Mouse (Mus musculus) stomach, postnatal 0 days (tissue): ENCODE data around the gene Myo18b. TPM values are rescaled to one million over a fixed set of nuclear protein-coding genes. Genes with fewer than 3 reads are reported as not detected.
A peak's percentile ranks its signal among the peaks of the same experiment; 100 is the strongest.

Experiments used
- ATAC-seq: fragments of 200-750 bp; cut with Nextera tagmentation; 2 replicates; pipeline ENCODE4 v1.8.0; 2017; ENCODE audit not compliant: low FRiP score, low TSS enrichment
- DNase-seq: peaks from one replicate; pipeline ENCODE4 v3.0.0-alpha.2; 2016; ENCODE audit warnings: low spot score
- H3K27ac ChIP-seq: fragments of 300-500 bp; sonication (generic); replicated peaks from 2 replicates; pipeline ENCODE4 v1.5.1; 2014; ENCODE audit warnings: mild to moderate bottlenecking, control low read depth
- H3K27me3 ChIP-seq: fragments of 300-500 bp; sonication (generic); 2 replicates; pipeline ENCODE4 v1.6.1; 2014; ENCODE audit warnings: low read length; ENCODE audit not compliant: control insufficient read depth, insufficient read depth
- H3K36me3 ChIP-seq: fragments of 300-500 bp; sonication (generic); 2 replicates; pipeline ENCODE4 v1.6.1; 2014; ENCODE audit warnings: low read length, mixed read lengths; ENCODE audit not compliant: control insufficient read depth, insufficient read depth
- H3K4me1 ChIP-seq: fragments of 300-500 bp; sonication (generic); replicated peaks from 2 replicates; pipeline ENCODE4 v1.6.1; 2014; ENCODE audit warnings: antibody characterized with exemption; ENCODE audit not compliant: control insufficient read depth, insufficient read depth
- H3K4me2 ChIP-seq: fragments of 300-500 bp; sonication (generic); replicated peaks from 2 replicates; pipeline ENCODE4 v1.6.1; 2014; ENCODE audit warnings: low read depth, mild to moderate bottlenecking, control low read depth, moderate library complexity
- H3K4me3 ChIP-seq: fragments of 300-500 bp; sonication (generic); 2 replicates; pipeline ENCODE4 v1.5.1; 2014; ENCODE audit warnings: low read depth, low read length, control low read depth
- H3K9ac ChIP-seq: fragments of 300-500 bp; sonication (generic); 2 replicates; pipeline ENCODE4 v1.6.1; 2014; ENCODE audit warnings: mild to moderate bottlenecking, low read length, control low read depth, mixed read lengths
- H3K9me3 ChIP-seq: fragments of 300-500 bp; sonication (generic); 2 replicates; pipeline ENCODE4 v1.6.1; 2016; ENCODE audit warnings: low read length; ENCODE audit not compliant: control insufficient read depth
- CTCF ChIP-seq: IDR thresholded peaks from 2 replicates; pipeline ENCODE4 v1.5.1; 2016; ENCODE audit warnings: antibody characterized with exemption, low read depth, mild to moderate bottlenecking, moderate library complexity
- EP300 ChIP-seq: optimal IDR thresholded peaks from 2 replicates; pipeline ENCODE3; 2016; ENCODE audit warnings: antibody characterized with exemption
- WGBS: fragments of 180-500 bp; shearing (Covaris S2); extraction: QIAGEN DNeasy Blood & Tissue Kit; methylation state at CpG from one replicate; pipeline ENCODE4 v1.1.7; 2014; 5-methylcytosine and 5-hydroxymethylcytosine counted together
- polyA plus RNA-seq: library from polyadenylated mRNA; unstranded; fragments of >200 nt; fragmentation: Nextera tagmentation; extraction: Ambion mirVana; gene quantifications from 2 replicates; pipeline ENCODE4 v1.2.1, GENCODE M21; 2015

The Myo18b gene
- polyA plus RNA-seq, 1 experiment from 2014 or later: 0.17 TPM

- no peak for TF ChIP-seq EP300
- TF ChIP-seq CTCF: no peak
- WGBS: 57% methylated on average over 9 of the region's 9 CpGs
- Histone ChIP-seq H3K4me1 (no peaks in the 10 kb centered on the region), H3K4me2 (no peak overlapping the region), H3K36me3 (no peaks in the 10 kb centered on the region), H3K27me3 (no peaks in the 10 kb centered on the region), H3K9me3 (no peaks in the 10 kb centered on the region), H3K27ac (no peak overlapping the region), H3K9ac (no peak overlapping the region), H3K4me3 (no peak overlapping the region)
- DNase-seq (no peak), ATAC-seq (no peak)
These were observed 153.0 kb downstream of the Myo18b start for GRCm38 (mm10) chr5:112743121-112743520.

GRCm38 (mm10) chr5:112740651-112741050 is 155.5 kb downstream of the Myo18b start:
- no peak overlapping the region for H3K27ac ChIP-seq
- DNase-seq (no peak), ATAC-seq (no peak)
- H3K36me3 ChIP-seq: no peaks in the 10 kb centered on the region
- no peaks in the 10 kb centered on the region for H3K4me1 ChIP-seq
- H3K4me2 ChIP-seq: no peak overlapping the region
- H3K4me3 ChIP-seq: no peak overlapping the region
- WGBS: 79% methylated on average over 12 of the region's 12 CpGs
- H3K27me3 ChIP-seq: no peaks in the 10 kb centered on the region
- no peak for TF ChIP-seq EP300
- H3K9me3 ChIP-seq: no peaks in the 10 kb centered on the region
- H3K9ac ChIP-seq: no peak overlapping the region

- no peak overlapping the region for H3K4me3 ChIP-seq
- no peak for TF ChIP-seq EP300
- no peak for TF ChIP-seq CTCF
- no peak overlapping the region for H3K9ac ChIP-seq
- no peaks in the 10 kb centered on the region for H3K36me3 ChIP-seq
- no peaks in the 10 kb centered on the region for H3K4me1 ChIP-seq
- no peak overlapping the region for H3K27ac ChIP-seq
- no peaks in the 10 kb centered on the region for H3K27me3 ChIP-seq
- no peak for ATAC-seq
- 79% methylated on average over 5 of the region's 5 CpGs for WGBS
- no peaks in the 10 kb centered on the region for H3K9me3 ChIP-seq
- H3K4me2 ChIP-seq: no peak overlapping the region
- DNase-seq: no peak
These were observed 161.1 kb downstream of the Myo18b start for GRCm38 (mm10) chr5:112735040-112735439.

- H3K4me3 ChIP-seq: no peak overlapping the region
- H3K27me3 ChIP-seq: no peaks in the 10 kb centered on the region
- H3K4me2 ChIP-seq: no peak overlapping the region
- no peak overlapping the region for H3K9ac ChIP-seq
- DNase-seq (no peak), ATAC-seq (no peak)
- no peak overlapping the region for H3K27ac ChIP-seq
- 40% methylated on average over 10 of the region's 10 CpGs for WGBS
- no peaks in the 10 kb centered on the region for H3K9me3 ChIP-seq
- no peaks in the 10 kb centered on the region for H3K36me3 ChIP-seq
- H3K4me1 ChIP-seq: no peaks in the 10 kb centered on the region
- TF ChIP-seq EP300 (no peak), CTCF (no peak)
These were observed 165.6 kb downstream of the Myo18b start for GRCm38 (mm10) chr5:112730604-112731003.

- H3K36me3 ChIP-seq: no peaks in the 10 kb centered on the region
- H3K4me2 ChIP-seq: no peak overlapping the region
- H3K4me1 ChIP-seq: no peaks in the 10 kb centered on the region
- H3K9me3 ChIP-seq: no peaks in the 10 kb centered on the region
- no peak for DNase-seq
- H3K4me3 ChIP-seq: no peak overlapping the region
- WGBS: 78% methylated on average over 6 of the region's 6 CpGs
- H3K27ac ChIP-seq: no peak overlapping the region
- ATAC-seq: no peak
- no peak for TF ChIP-seq EP300
- no peak for TF ChIP-seq CTCF
- no peaks in the 10 kb centered on the region for H3K27me3 ChIP-seq
- H3K9ac ChIP-seq: no peak overlapping the region
These were observed 167.7 kb downstream of the Myo18b start for GRCm38 (mm10) chr5:112728432-112728831.

- Histone ChIP-seq H3K4me2 (no peak overlapping the region), H3K36me3 (no peaks in the 10 kb centered on the region), H3K27ac (no peak overlapping the region), H3K4me3 (no peak overlapping the region), H3K9ac (no peak overlapping the region), H3K27me3 (no peaks in the 10 kb centered on the region), H3K9me3 (no peaks in the 10 kb centered on the region), H3K4me1 (no peaks in the 10 kb centered on the region)
- peak; percentile 85 for DNase-seq
- peak; percentile 73 for ATAC-seq
- WGBS: 44% methylated on average over 12 of the region's 12 CpGs
- TF ChIP-seq CTCF: peak; percentile 15; the same call in 1 of the 2 replicates
- no peak for TF ChIP-seq EP300
These were observed 177.4 kb downstream of the Myo18b start for GRCm38 (mm10) chr5:112718655-112719306.
